Mouse (Mus musculus): ENCODE results near the gene Cers1.

DNA sequence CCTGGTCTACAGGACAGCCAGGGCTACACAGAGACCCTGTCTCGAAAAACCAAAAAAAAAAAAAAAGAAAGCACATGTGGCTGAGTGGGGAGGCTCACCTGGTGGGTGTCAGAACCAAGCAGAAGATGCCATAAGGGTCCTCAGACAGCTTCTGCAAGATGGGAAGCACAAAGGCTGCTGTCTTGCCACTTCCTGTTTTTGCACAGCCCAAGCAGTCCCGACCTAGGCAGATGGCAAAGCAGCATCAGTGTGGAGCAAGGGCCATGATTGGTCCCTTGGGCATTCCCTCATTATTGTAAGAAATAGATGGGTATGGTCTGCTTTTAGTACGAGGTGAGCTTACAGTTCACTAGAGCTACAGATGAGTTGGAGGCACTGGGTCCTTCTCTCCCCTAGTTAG is 14.7 kb upstream of the Cers1 start:
- TF ChIP-seq POLR2A (IDR thresholded peaks at IDR 0.05; ENCODE audit: low read depth, low read length) (no peak), ZC3H11A (IDR thresholded peaks at IDR 0.05; ENCODE audit: low read depth, low read length) (no peak)
